Mouse (Mus musculus) layer of hippocampus, postnatal 36 days (tissue): Measurements from ENCODE around the gene Pgap3. TPM values are rescaled to one million over a fixed set of nuclear protein-coding genes. Genes with fewer than 3 reads are reported as not detected.

Experiments used
- DNase-seq, 2 experiments: peaks; one replicate each; pipeline ENCODE4 v3.0.0; 2022
- total RNA-seq, 2 experiments: library from RNA; stranded (reverse); gene quantifications; 2 replicates each; pipeline ENCODE4 v1.2.3; 2021

The Pgap3 gene
- total RNA-seq, 2 experiments from 2014 or later, result 8.3 to 8.4 TPM

GRCm38 (mm10) chr11:98354445-98354844 lies 45.8 kb downstream of the Pgap3 start:
- DNase-seq, result no peak

DNA sequence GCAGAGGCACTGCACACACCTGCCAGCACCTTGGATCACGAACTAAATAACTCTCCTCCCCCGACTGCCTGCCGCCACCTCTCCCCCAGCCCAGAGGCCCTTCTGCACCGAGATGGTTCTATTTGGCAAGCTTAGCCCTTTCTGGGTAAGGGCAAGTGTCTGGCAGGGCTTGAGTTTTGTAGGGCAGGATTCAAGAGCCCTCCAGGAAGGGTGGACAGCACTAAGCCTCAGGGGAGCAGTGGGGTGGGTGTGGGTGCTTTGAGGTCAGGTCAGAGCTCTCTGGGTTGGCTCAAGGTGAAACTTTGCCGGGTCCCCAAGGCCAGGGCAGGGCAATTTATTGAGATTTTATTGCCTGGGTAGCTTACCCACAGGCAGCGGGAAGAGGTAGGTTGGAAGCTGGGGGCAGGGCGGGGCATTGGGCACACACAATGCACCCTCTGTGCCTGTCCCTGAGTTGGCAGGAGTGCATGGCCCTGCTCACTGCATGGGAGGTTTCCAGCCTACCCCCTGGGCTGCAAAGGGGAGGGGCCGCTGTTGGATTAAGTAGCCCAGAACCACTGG lies 46.6 kb downstream of the Pgap3 start:
- DNase-seq, result peak; percentile 64 to 69

DNA sequence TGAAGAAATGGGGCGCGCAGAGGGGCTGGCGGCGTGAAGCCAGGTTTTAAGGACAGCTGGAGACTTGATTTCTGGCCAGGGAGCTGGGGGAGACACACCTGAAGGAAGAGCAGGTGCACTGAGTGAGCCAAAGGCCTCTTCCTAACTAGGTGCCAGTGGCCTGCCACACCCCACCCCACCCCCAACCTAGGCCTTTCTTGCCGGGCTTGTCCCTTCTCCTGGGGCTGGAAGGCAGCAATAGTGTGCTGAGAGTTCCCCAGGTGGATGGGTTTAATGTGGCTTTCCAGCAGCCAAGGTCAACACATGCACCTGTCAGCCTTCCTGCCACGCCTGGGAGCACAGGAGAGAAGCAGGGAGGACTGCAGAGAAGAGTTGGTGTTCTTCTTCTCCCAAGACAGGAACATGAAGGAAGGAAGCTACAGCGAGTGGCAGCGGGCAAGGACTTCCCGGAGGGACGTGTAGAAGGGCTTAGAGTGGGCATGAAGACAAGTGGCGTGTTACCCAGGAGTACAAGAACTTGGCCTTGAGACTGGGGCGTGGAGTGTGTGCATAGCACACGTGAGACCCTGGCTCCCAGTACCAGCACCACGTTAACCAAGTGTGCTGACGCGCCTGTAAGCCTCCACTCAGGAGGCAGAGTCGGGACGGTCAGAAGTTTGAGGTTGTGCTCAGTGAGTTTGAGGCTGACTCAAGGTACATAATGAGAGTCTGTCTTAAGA lies 47.9 kb downstream of the Pgap3 start:
- DNase-seq, result no peak

DNA sequence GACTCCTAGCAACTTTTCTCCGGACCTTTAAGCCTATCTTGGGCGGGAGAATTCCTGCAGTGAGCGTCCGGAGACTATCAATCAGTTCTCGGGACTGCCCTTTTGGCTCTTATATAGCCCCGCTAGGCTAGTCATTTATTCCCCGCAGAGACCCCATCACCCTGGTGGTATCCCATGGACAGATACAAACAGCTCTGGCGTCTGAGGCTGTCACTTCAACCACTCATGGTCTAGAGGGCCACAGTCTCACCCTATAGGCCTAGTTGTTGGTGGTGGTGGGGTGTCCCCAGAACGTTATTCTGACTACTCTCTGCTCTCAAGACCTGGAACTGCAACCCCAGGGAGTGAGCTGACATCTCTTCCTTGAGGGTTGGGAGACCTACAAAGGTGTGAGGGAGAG lies 51.0 kb downstream of the Pgap3 start:
- no peak for DNase-seq

- DNase-seq, result peak; percentile 71 to 80
Measured at GRCm38 (mm10) chr11:98348083-98348961, 52.0 kb downstream of the Pgap3 start, which contains the start of gene Ppp1r1b. Gene Ppp1r1b (plus strand): TSS chr11:98348404.

DNA sequence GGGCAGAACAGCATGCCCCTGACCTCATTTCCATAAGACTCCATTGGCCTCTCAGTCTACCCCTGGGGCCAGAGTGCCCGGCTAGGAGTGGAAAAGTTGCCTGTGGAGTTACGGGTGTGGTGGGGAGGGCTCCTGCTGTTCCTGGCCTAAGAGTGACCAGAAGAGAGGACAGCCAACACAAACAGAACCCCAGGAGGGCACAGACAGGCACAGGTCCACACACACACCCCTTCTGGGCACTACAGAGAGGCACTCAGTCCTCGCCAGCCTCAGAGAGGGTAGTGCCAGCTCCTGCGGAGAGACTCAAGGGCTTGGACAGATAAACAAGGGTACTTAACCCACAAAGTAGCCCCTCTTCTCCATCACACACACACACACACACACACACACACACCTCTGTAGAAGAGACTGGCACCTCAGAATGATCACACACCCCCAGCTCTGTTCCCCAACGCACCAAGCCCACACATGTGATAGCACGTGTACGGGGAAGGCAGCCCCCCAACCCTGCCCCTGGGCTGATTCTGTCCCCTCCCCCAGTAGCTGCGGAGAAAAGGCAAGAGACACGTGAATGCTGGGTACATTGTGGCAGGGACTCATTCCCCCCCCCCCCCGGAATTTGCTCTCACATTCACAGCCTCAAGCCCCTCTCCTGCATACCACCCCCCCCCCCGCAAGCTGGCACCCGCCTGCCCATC lies 52.8 kb downstream of the Pgap3 start:
- no peak for DNase-seq

- DNase-seq, result no peak
Measured at GRCm38 (mm10) chr11:98346168-98346567, 54.1 kb downstream of the Pgap3 start.

GRCm38 (mm10) chr11:98345253-98345652 lies 55.0 kb downstream of the Pgap3 start:
- DNase-seq, result peak; percentile 82 to 90

GRCm38 (mm10) chr11:98342000-98342945 lies 58.0 kb downstream of the Pgap3 start:
- peak; percentile 96 to 98 for DNase-seq

GRCm38 (mm10) chr11:98341174-98341573 lies 59.1 kb downstream of the Pgap3 start:
- DNase-seq, result no peak

GRCm38 (mm10) chr11:98340597-98340996 lies 59.7 kb downstream of the Pgap3 start:
- no peak for DNase-seq

GRCm38 (mm10) chr11:98339679-98340287 lies 60.5 kb downstream of the Pgap3 start:
- DNase-seq, result no peak

DNA sequence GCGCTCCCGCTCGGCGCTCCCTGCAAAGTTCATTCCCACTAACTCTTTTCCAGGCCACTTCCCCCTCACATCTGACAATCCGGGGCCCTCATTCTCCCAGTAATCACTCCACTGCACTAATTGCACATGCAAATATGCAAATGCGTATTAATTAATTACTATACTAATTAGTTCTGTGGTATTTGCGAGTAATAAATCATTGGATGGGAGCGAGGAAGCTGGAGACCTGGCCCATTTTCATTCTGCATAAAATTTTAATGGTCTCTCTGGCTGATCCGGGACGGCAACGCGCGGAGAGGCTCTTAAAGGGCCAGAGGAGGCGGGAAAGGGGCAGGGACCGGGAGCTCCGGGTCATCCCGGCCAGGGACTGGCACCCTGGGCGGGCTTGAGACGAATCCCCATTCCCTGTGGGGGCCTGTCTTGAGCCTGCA lies 61.2 kb downstream of the Pgap3 start:
- DNase-seq, result no peak

Other genes starting within 250 kb of the Pgap3 start
- 10 to 100 TPM; 53.8 to 55.9 TPM for gene Med1, start 207.2 kb downstream of the Pgap3 start, total RNA-seq
- gene Cdk12, start 197.4 kb downstream of the Pgap3 start, total RNA-seq, result 10 to 100 TPM; 40.9 to 41.1 TPM
- 100 to 1,000 TPM; 156 to 162 TPM for gene Neurod2, start 70.8 kb downstream of the Pgap3 start, total RNA-seq
- gene Ppp1r1b, start 52.1 kb downstream of the Pgap3 start, total RNA-seq, result 10 to 100 TPM; 48.8 to 50.8 TPM
- gene Stard3, start 42.1 kb downstream of the Pgap3 start, total RNA-seq, result 10 to 100 TPM; 31.3 to 34.5 TPM
- 1 to 10 TPM in 1 of 2 experiments, under 1 TPM in 1; 0.83 to 1.4 TPM for gene Tcap, start 16.7 kb downstream of the Pgap3 start, total RNA-seq
- not detected for gene Pnmt, start 14.0 kb downstream of the Pgap3 start, total RNA-seq
- gene Erbb2, start 12.0 kb upstream of the Pgap3 start, total RNA-seq, result 1 to 10 TPM; 1.6 to 2.1 TPM
- 10 to 100 TPM; 97.9 to 99.2 TPM for gene Mien1, start 38.5 kb upstream of the Pgap3 start, total RNA-seq
- 1 to 10 TPM; 1.4 to 2.1 TPM for gene Grb7, start 45.9 kb upstream of the Pgap3 start, total RNA-seq
- not detected for gene Ikzf3, start 145.5 kb upstream of the Pgap3 start, total RNA-seq
- gene Zpbp2, start 150.6 kb upstream of the Pgap3 start, total RNA-seq, result not detected
- gene Ormdl3, start 186.9 kb upstream of the Pgap3 start, total RNA-seq, result 10 to 100 TPM; 55.7 to 61.4 TPM
- gene Lrrc3c, start 197.8 kb upstream of the Pgap3 start, total RNA-seq, result not detected
- gene Gm12355, start 225.2 kb upstream of the Pgap3 start, total RNA-seq, result 10 to 100 TPM; 12.8 to 16.2 TPM
- under 1 TPM in 1 of 2 experiments, not detected in 1; 0.25 TPM for gene Gsdma3, start 225.9 kb upstream of the Pgap3 start, total RNA-seq
- not detected for gene Gsdma2, start 246.3 kb upstream of the Pgap3 start, total RNA-seq